Mouse (Mus musculus): Measurements from ENCODE around the gene Gm10322.

DNA sequence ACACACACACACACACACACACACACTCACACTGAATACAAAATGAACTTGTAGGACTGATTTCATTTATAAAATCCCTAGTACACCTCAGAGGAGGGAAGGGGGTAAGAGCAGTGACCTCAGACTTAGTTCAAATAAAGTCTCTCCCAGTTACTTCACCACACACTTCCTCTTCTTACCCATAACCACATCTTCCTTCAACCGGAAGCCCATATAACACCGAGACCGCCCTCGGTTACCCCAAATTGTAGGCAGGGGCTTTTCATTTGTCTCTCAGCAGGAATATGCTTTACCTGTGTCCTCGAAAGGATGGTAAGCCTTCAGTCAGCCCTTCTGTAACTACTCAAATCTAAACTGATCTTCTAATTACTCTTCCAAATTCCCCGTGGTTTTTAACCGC, 26.4 kb upstream of the Gm10322 start:
- TF ChIP-seq EP300 (IDR thresholded peaks at IDR 0.05; ENCODE audit: low read depth) (no peak), CTCF (IDR thresholded peaks at IDR 0.05; ENCODE audit: low read depth) (no peak)
